13 mouse cellular contexts compared by ENCODE assay signal in genomic region chr12:73088911-73089310, GRCm38 (mm10). TPM values are rescaled to one million over a fixed set of nuclear protein-coding genes. Genes with fewer than 3 reads are reported as not detected.
A peak's percentile ranks its signal among the peaks of the same experiment; 100 is the strongest.
DNase-seq lines count a peak whose midpoint lies in the region; ATAC-seq lines count a peak whose summit lies in the region.
"Had no signal": no experiment of that assay in that cellular context is flagged by ENCODE, and none has a peak within 500 bp of the region (broad histone marks: within the 10 kb centered on the region; RNA-seq: fewer than 3 reads in every experiment).

No protein-coding gene starts in this region.

- H3K27me3 ChIP-seq in midbrain, embryonic 10.5 days (ENCODE audit: low read depth, poor library complexity, severe bottlenecking): no peaks in the 10 kb centered on the region

- DNase-seq in lung, postnatal 36 days: peak; percentile 8
- no peak for DNase-seq in lung, postnatal 4 days
- DNase-seq in MEL-GATA-1-ER (ENCODE audit: extremely low read depth, low read depth): peak; percentile 55
- DNase-seq in midbrain, embryonic 10.5 days (ENCODE audit: low spot score): no peak
- no peak for DNase-seq in kidney, postnatal 10 days
- DNase-seq: heart, postnatal 14 days; kidney, adult 18-20 months; layer of hippocampus, postnatal 36 days; lung, adult 2 months; right cerebral cortex, postnatal 14 days had no signal

- H3K36me3 ChIP-seq in midbrain, embryonic 10.5 days: no peaks in the 10 kb centered on the region

- peak; percentile 82 for ATAC-seq in erythroid progenitor cell, adult 5-6 weeks (replicated peaks; ENCODE audit: low FRiP score, poor library complexity, severe bottlenecking)
- peak; percentile 74; the same call in 1 of the 2 replicates for ATAC-seq in megakaryocyte-erythroid progenitor cell, adult 5-6 weeks (replicated peaks; ENCODE audit: low FRiP score, low TSS enrichment, poor library complexity, severe bottlenecking)

- H3K9me3 ChIP-seq in midbrain, embryonic 10.5 days (replicated peaks): no peaks in the 10 kb centered on the region

- H3K4me3 ChIP-seq in midbrain, embryonic 10.5 days: no peak overlapping the region

- H3K4me1 ChIP-seq in midbrain, embryonic 10.5 days: no peaks in the 10 kb centered on the region

- no peak overlapping the region for H3K27ac ChIP-seq in midbrain, embryonic 10.5 days (replicated peaks)
- H3K27ac ChIP-seq: stomach, postnatal 0 days had no signal

- 67% methylated on average over 5 of the region's 5 CpGs for WGBS in midbrain, embryonic 10.5 days

RNA-seq across cellular contexts. Expression of gene Six4, which starts 24.3 kb away (rescaled TPM):
- total RNA-seq in erythroid progenitor cell, adult 5-6 weeks (2015; ENCODE audit: low replicate concordance): not detected in 2 replicates
- not detected in 2 replicates for total RNA-seq in erythroid progenitor cell, adult 5-6 weeks (2017; ENCODE audit: low replicate concordance)
- total RNA-seq in megakaryocyte-erythroid progenitor cell, adult 5-6 weeks (2014; fragmentation: Nextera tagmentation): not detected in 2 replicates
- 0.19 TPM in 1 of 2 replicates, not detected in the other for total RNA-seq in megakaryocyte-erythroid progenitor cell, adult 5-6 weeks (2017)
- 3.1 and 3.9 TPM in 2 replicates for polyA plus RNA-seq in midbrain, embryonic 10.5 days (2016; fragmentation: Nextera tagmentation; extraction: Ambion mirVana)

RNA-seq across cellular contexts. Expression of gene Mnat1, which starts 34.6 kb away (rescaled TPM):
- 5.0 TPM in 2 replicates for total RNA-seq in erythroid progenitor cell, adult 5-6 weeks (2015; ENCODE audit: low replicate concordance)
- 1.4 and 5.0 TPM in 2 replicates for total RNA-seq in erythroid progenitor cell, adult 5-6 weeks (2017; ENCODE audit: low replicate concordance)
- total RNA-seq in megakaryocyte-erythroid progenitor cell, adult 5-6 weeks (2014; fragmentation: Nextera tagmentation): 18.2 and 20.9 TPM in 2 replicates
- 35.8 and 47.0 TPM in 2 replicates for total RNA-seq in megakaryocyte-erythroid progenitor cell, adult 5-6 weeks (2017)
- 29.1 and 35.3 TPM in 2 replicates for polyA plus RNA-seq in midbrain, embryonic 10.5 days (2016; fragmentation: Nextera tagmentation; extraction: Ambion mirVana)

RNA-seq across cellular contexts. Expression of gene Six1, which starts 35.2 kb away (rescaled TPM):
- total RNA-seq in erythroid progenitor cell, adult 5-6 weeks (2015; ENCODE audit: low replicate concordance): not detected in 2 replicates
- 0.51 TPM in 1 of 2 replicates, not detected in the other for total RNA-seq in erythroid progenitor cell, adult 5-6 weeks (2017; ENCODE audit: low replicate concordance)
- not detected in 2 replicates for total RNA-seq in megakaryocyte-erythroid progenitor cell, adult 5-6 weeks (2014; fragmentation: Nextera tagmentation)
- not detected in 2 replicates for total RNA-seq in megakaryocyte-erythroid progenitor cell, adult 5-6 weeks (2017)
- polyA plus RNA-seq in midbrain, embryonic 10.5 days (2016; fragmentation: Nextera tagmentation; extraction: Ambion mirVana): 8.3 and 8.5 TPM in 2 replicates

Comparison
In these comparisons a context has a peak if more than half of its experiments do, and no peak if none do; other contexts are left out.
1. DNase-seq: peak in lung, postnatal 36 days (single experiment) and MEL-GATA-1-ER (single experiment); none in lung, postnatal 4 days (0 of 2), midbrain, embryonic 10.5 days (single experiment) and kidney, postnatal 10 days (single experiment).